Mouse (Mus musculus) R1 (cell line): ENCODE measurements at regions not wholly inside any gene's neighbourhood (a gene's known extent, or its start where the extent isn't known, plus 50 kb on each side); places are given as distances from the start of the nearest gene placed in this dataset.

ENCODE experiments used
- DNase-seq: peaks from one replicate; pipeline ENCODE4 v3.0.0-alpha.2; 2018; ENCODE audit warnings: low read depth, low spot score

- DNase-seq: no peak
Measured at GRCm38 (mm10) chr8:92732229-92732628, 58.1 kb downstream of the Irx6 start.

DNA sequence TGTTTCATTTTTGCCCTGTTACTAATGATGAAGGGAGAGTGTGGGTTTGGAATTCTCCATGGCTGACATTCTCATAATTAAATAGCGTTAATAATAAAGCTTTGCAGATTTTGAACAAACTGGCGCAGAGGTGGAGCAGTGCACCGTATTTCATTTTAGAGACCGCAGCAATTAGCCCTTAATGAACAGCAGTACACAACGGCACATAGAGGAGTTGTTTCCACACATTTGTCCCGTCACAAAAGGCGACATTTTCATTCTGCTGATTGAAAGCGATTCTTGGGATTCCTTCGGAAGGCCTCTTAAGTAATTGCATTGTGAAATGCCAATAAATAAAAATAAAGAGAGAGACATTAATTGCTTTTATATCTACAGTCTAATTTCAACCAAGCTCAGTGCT lies 61.6 kb downstream of the Irx6 start:
- no peak for DNase-seq

GRCm38 (mm10) chr8:92738080-92738479 lies 64.0 kb downstream of the Irx6 start:
- no peak for DNase-seq

- DNase-seq: no peak
Measured at GRCm38 (mm10) chr8:92740286-92740808, 66.3 kb downstream of the Irx6 start.

DNA sequence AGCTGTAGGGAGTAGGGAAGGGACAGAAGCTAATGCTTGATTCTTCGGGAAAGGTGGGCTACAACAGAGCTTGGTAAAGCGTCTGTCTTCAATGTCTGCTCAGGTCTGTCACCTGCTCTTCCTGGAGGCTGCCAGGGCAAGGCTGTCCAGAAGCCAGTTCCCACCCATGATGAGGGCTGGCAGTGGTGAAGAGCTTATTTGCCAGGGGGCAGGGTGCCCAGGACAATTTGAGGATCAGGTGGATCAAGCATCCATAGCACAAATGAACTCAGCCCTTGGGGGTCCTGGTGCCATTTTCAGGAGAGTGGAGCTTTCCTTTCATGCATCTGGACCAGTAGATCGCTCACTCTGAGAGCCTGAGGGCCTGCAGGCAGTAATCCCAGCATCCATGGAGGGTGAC lies 67.7 kb downstream of the Irx6 start:
- DNase-seq: no peak

- DNase-seq: peak; percentile 73
Measured at GRCm38 (mm10) chr8:92743108-92743507, 69.0 kb downstream of the Irx6 start.

- no peak for DNase-seq
Measured at GRCm38 (mm10) chr8:92747086-92747485, 73.0 kb downstream of the Irx6 start.

- DNase-seq: no peak
Measured at GRCm38 (mm10) chr8:92747951-92748350, 73.9 kb downstream of the Irx6 start.

DNA sequence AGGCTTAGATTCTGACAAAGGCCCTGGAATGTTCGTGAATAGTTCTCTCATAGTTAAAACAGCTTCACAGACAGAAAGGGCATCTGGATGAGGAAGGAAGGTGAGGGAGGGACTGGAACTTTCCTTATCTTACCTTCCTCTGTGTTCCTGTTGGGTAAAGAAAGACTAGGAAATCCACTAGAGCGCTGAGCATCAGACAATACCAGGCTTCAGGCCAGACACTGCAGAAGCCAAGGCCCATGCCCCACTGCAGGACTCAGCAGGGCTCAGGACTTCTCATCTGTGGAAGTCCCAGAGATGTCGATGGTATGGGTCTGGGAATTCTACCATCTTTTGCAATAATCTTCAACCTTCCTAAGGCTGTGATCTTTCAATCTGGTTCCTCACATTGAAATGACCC lies 67.2 kb upstream of the Mmp2 start:
- no peak for DNase-seq

DNA sequence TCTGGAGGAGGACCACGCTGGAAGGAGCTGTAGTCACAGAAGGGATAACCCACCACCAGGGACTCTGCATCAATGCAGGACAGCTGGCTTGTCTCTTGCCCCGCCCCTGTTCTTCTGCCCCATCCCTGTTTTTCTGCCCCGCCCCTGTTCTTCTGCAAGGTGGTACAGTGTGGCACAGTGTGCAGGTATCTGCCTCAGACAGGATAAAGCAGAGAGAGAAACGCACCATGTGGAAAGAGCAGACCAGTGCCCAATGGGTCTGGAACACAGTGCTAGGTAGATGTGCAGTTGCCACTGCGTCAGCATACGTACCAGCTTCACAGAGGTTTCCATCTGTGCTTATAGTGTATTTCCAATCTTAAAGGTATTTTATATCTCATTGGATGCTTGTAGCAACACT lies 66.2 kb upstream of the Mmp2 start:
- DNase-seq: no peak

- DNase-seq: no peak
Measured at GRCm38 (mm10) chr8:92761959-92762600, 65.0 kb upstream of the Mmp2 start.

DNA sequence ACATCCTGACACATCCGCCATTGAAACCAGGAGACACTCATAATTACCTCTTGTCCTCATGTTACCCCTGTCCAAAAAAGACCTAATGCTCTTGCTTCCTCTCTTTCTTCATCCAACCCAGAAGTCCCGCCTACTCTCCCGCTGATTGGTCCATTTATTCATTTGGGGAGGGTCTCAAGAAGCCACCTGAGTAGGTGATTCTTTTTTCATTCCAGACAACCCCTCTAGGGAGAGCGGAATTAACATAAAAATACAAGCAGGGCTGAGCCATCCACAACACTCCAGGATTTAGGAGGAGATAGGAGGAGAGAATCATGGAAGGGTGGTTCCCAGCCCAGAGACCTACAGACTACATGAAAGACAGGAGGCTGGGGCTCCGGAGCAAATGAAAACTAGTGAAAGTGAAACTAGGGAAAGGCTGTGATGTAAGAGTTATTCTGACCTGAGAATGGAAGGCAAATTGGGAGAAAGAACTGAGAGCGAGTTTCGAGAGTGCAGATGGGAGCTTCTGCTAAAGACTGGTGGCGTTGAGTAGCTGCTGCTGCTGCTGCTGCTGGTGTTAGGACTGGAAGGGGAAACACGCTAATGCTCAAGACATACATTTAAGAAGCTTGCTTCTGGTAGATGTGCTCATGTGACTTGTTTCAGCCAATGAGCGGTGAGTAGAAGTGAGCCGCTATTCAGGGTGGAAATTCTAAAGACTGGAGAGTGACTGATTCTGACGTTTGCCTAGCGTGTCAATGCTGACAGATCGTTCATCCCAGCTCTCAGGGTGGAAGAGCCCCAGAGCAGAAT lies 55.0 kb upstream of the Mmp2 start:
- DNase-seq: peak; percentile 91

DNA sequence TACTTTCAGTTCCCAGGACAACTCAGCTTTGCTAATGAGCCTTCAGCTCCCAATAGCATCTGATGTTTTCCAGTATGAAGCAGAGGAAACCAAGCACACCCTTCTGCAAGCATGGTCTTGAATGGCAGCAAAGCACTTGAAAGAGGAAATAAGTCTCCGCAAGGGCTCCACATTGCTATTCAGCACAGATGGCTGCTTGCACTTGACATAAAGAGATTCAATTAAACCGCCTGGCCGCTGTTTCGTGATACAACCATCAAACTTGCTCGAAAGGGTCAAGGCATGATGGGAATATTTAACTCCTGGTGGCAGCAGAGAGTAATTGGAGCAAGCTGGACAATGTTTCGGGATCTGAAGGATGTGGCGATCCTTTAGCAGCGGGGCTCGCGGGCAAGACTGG lies 54.3 kb upstream of the Mmp2 start:
- peak; percentile 28 for DNase-seq

- DNase-seq: peak; percentile 66
Measured at GRCm38 (mm10) chr8:92775186-92775585, 51.9 kb upstream of the Mmp2 start.

DNA sequence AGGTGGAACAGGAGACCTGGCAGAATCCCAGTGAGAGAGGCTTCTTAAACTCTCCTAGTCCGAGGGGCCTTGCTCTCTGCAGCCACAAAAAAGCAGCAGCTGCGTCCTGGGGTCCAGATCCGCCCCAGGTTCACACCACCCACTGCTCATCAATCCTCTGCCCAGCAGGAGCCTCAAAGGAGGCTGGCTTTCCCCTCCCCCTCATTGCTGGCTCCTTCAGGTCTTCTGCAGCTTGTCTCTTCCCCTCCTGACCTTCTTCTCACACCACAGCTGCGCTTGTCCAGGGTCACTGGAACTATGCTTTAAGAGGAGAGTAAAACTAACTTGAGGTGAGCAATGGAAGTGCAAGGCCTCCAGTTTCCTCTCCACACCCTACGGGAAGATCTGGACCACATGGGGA lies 50.0 kb upstream of the Mmp2 start:
- DNase-seq: peak; percentile 73
